Mouse (Mus musculus) stomach, postnatal 0 days (tissue): ENCODE measurements at regions not wholly inside any gene's neighbourhood (a gene's known extent, or its start where the extent isn't known, plus 50 kb on each side); places are given as distances from the start of the nearest gene placed in this dataset.

Source experiments
- CTCF ChIP-seq: IDR thresholded peaks from 2 replicates; pipeline ENCODE4 v1.5.1; 2016; ENCODE audit warnings: antibody characterized with exemption, low read depth, mild to moderate bottlenecking, moderate library complexity
- EP300 ChIP-seq: optimal IDR thresholded peaks from 2 replicates; pipeline ENCODE3; 2016; ENCODE audit warnings: antibody characterized with exemption

- no peak for TF ChIP-seq CTCF
- no peak for TF ChIP-seq EP300
Measured at GRCm38 (mm10) chr7:68594017-68594386, 155.0 kb downstream of the Arrdc4 start.
